Mouse (Mus musculus): ENCODE results near the gene Prkd2.

DNA sequence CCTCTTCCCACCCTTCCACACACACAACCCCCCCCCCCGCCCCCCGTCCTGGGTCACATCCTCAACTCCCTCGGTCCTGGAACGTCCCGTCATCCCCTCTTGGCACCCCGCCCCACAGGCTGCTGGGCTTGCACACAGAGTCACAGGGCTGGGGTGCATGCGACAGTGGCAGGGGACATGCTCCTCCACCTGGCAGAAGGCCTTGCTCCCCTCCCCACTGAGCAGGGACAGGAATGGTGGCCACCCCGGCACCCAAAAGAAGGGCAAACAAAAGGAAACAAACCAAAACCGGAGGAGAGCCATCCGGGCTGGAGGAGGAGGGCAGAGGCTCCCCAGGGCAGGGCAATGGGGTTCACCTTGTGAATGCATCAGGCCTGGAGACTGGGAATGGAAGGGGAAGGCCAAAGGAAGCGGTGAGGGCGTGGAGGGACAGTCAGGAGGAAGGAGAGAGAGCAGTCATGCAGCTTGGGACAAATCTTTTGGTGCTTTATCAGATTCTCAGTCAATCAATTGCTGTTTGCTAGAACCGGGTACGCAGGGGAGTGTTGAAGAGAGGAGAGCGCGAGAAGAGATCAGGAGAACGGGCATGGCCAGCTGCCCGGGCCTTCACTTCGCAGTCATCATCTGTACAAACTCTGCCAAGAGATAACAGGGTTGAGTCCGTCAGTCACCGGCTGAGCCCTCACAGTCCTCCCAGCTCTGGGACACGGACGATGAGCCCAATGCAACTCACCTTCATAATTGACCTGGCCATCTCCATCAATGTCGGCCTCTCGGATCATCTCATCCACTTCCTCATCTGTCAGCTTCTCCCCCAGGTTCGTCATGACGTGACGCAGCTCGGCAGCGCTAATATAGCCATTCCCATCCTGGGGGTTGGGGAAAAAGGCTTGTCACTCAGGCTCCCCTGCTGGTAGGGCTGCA lies 73.9 kb downstream of the Prkd2 start:
- TF ChIP-seq POLR2A (IDR thresholded peaks at IDR 0.05; ENCODE audit: insufficient read length, low read depth) = no peak
- no peak for TF ChIP-seq POLR2AphosphoS2 (IDR thresholded peaks at IDR 0.05; ENCODE audit: insufficient read length, low read depth)
- TF ChIP-seq USF1 (IDR thresholded peaks at IDR 0.05; ENCODE audit: low read depth) = no peak
- no peak for TF ChIP-seq MYOG (IDR thresholded peaks at IDR 0.05; ENCODE audit: control insufficient read depth in 1 of 3, insufficient read depth in 1 of 3, insufficient read length in 2 of 3, low read depth in 2 of 3)
- TF ChIP-seq TCF12 (IDR thresholded peaks at IDR 0.05; ENCODE audit: insufficient read depth, poor library complexity, severe bottlenecking) = no peak
- TF ChIP-seq E2F4 (IDR thresholded peaks at IDR 0.05; ENCODE audit: insufficient read depth) = no peak
- TF ChIP-seq MAX (IDR thresholded peaks at IDR 0.05; ENCODE audit: low read depth) = no peak
- TF ChIP-seq SRF (IDR thresholded peaks at IDR 0.05; ENCODE audit: control insufficient read depth, insufficient read length, low read depth) = no peak
- TF ChIP-seq MYOD1 (IDR thresholded peaks at IDR 0.05; ENCODE audit: control insufficient read depth in 1 of 3, insufficient read length in 2 of 3, low read depth in 2 of 3) = no peak
